Mouse (Mus musculus) embryonic fibroblast, embryonic 13.5 days (primary cell): ENCODE results near the gene Efcab12.

Experiments used
- CTCF ChIP-seq: IDR thresholded peaks from 2 replicates; pipeline ENCODE4 v1.5.1; 2011; ENCODE audit warnings: mild to moderate bottlenecking, control low read depth, low read length, moderate library complexity, borderline replicate concordance; ENCODE audit not compliant: insufficient read depth
- POLR2A ChIP-seq: IDR thresholded peaks from 2 replicates; pipeline ENCODE4 v1.6.1; 2011; ENCODE audit warnings: low read depth, mild to moderate bottlenecking, control low read depth, low read length, moderate library complexity

DNA sequence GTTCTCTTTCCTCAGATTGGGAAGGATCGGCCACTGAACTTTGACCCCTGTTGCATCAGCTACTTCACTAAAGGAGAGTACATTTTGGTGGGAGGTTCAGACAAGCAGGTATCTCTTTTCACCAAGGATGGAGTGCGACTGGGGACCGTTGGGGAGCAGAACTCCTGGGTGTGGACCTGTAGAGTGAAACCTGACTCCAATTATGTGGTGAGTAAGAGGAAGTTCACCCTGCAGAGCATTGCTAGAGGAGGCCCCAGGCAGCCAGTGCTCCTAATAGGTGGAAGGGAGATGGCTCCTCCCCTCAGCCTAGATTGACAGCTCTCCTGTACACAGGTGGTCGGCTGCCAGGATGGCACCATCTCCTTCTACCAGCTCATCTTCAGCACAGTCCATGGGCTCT is 48.7 kb upstream of the Efcab12 start:
- no peak for TF ChIP-seq CTCF
- TF ChIP-seq POLR2A = no peak
